Mouse (Mus musculus) heart, adult 11 months (tissue): ENCODE results near the gene Vac14.
"Not testable (repeated sequence)": the region's sequence is repeated elsewhere in the genome, so short reads cannot be mapped to it uniquely, and the experiment has no call there.

Experiments
- DNase-seq: peaks from one replicate; pipeline ENCODE4 v3.0.0; 2022

Vac14 gene

DNA sequence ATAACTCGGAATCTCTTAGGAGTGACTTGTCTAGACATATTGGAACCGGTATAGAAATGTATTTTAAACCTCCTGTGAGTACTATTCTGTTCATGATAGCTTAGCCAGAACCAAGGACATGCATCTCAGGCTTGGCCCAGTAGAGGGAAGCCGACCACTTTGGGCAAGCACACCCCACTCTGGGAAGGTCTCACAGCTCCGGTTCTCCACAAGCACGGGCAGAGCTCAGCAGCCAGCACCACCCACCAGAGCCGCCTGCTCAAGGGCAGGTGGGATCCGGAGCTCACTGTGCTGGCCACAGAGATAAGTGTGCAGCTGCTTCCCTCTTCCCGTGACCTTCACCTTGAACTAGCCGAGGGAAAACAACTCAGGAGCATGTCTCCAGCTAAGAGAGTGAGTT lies 32.5 kb downstream of the Vac14 start:
- no peak for DNase-seq

GRCm38 (mm10) chr8:110651847-110652246 lies 33.5 kb downstream of the Vac14 start:
- DNase-seq, result no peak

GRCm38 (mm10) chr8:110654075-110655060 lies 36.0 kb downstream of the Vac14 start:
- no peak for DNase-seq

DNA sequence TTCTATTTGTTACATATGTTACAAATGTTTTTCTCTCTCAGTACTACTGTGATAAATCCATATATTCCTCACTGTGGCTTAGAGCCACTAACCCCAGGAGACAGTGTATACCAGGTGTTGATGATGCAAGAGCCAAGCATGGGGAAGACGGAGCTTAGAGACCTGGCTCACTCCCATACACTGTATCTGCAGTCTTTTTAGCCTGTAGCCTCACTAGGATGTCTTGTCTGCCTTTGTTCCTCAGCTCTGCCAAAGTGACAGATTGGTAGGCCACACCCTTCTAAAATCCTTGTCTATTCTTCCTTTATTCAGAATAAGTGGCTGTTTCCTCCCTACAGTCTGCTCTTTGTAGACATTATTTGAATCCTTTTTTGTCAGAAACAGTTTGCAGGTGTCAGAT lies 37.4 kb downstream of the Vac14 start:
- DNase-seq, result no peak

- peak; percentile 95 for DNase-seq
Measured at GRCm38 (mm10) chr8:110657661-110658060, 39.3 kb downstream of the Vac14 start.

DNA sequence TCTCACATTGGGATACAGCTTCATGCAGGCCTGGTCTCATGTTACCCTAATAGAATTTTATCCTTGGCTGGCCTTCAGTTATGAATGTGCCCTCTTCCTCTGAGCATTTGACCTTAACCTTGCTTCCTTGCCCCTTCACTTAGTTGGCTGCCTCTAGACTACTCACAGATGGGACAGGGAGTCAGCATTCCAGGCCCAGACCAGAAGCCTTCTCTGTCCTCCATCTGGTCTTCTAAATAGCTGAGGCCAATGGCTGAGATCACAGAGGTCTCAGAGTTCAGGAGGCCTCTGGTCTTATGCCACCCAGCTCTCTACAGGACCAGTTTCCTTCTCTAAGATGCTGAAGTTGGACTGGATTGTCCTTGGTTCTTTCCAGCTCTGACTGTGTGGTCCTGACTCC lies 41.7 kb downstream of the Vac14 start:
- DNase-seq, result peak; percentile 96

- DNase-seq, result no peak
Measured at GRCm38 (mm10) chr8:110662545-110662944, 44.2 kb downstream of the Vac14 start.

- no peak for DNase-seq
Measured at GRCm38 (mm10) chr8:110663015-110663742, 44.8 kb downstream of the Vac14 start.

- DNase-seq, result peak; percentile 91
Measured at GRCm38 (mm10) chr8:110664202-110664896, 46.0 kb downstream of the Vac14 start.

DNA sequence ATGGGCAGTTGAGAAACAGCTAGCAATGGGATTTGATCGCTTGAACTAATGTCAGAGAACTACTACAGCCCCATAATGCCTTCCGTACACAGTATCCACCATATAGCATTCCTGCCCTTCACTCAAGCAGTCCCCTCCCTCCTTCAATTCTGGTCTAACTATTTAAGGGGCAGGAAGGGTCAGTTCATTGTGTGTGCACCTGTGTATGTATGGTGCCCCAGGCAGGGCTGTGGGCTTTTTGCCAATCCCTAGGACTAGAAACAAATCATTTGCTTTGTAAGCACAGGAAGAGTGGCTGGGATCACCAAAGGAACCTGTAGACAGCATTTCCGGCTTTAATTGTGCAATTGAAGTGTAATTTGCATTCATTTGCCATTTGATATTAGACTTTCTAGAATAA lies 46.6 kb downstream of the Vac14 start:
- DNase-seq, result no peak

DNA sequence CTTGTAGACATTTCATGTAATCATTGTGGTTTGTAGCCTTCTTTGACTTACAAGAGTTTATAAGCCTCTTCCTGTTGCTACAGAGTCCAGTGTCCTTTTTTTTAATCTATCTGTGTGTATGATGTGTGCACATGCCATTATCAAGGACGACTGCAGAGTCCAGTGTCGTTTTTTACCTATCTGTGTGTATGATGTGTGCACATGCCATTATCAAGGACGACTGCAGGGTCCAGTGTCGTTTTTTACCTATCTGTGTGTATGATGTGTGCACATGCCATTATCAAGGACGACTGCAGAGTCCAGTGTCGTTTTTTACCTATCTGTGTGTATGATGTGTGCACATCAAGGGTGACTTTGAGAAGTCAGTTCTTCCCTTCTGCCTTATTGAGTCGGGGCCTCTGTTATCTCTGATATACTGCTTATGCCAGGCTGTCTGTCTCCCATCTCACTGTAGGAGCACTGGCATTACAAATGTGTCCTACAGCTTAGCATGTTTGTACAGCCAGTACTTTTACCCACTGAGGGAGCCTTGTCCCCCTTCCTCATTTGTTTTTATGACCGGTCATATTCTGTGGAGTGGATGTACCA lies 49.3 kb downstream of the Vac14 start:
- DNase-seq, result not testable (repeated sequence)

DNA sequence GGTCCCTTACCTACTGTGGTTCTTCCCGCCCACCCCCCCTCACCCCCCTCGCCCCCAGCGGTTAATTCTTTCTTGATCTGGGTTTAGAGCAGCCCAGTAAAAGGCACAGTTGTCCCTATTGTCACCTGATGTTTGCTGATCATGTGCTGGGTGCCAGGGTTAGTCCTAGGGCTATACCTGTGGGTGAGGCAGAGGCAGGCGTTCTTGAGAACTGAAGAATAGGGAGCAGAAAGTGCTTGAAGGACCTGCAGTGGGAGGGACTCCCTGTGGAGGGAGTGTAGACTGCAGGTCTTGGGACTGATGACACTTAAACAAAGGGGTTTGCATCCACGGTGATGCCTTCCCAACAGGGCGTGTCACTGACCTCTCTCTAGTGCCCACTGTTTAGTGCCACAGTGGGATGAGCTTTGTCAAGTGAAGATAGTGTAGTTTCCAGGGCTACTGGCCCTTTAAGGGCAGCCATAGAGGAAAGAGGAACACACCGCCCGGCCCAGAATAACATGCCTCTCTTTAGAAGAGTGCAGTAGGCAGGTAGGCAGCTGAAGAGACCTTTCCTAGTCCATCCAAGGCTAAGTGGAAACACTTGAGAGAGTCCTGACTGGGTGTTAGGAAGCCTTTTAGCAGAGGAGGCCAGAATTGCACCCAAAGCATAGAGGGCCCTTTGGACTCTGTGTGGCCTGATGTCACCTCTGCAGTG lies 51.7 kb downstream of the Vac14 start:
- DNase-seq, result no peak

- peak; percentile 97 for DNase-seq
Measured at GRCm38 (mm10) chr8:110671309-110671708, 52.9 kb downstream of the Vac14 start.

DNA sequence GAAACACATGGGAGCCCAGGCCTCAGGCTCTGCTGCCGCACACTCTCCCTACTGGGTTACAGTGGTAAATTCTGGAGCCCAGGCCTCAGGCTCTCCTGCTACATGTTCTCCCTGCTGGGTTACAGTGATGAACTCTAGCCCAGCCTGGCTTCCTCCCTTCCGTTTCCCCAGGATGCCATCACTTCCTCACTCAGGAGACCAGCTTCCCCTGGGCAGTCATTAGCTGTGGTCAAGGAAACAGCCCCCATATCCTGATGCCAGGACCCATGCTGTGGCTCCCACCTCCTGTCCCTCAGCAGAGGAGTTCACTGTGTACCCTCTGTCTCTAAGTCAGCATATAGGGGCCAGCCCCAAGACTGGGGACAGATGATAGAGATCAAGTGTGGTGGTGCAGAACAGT lies 53.7 kb downstream of the Vac14 start:
- peak; percentile 98 for DNase-seq

DNA sequence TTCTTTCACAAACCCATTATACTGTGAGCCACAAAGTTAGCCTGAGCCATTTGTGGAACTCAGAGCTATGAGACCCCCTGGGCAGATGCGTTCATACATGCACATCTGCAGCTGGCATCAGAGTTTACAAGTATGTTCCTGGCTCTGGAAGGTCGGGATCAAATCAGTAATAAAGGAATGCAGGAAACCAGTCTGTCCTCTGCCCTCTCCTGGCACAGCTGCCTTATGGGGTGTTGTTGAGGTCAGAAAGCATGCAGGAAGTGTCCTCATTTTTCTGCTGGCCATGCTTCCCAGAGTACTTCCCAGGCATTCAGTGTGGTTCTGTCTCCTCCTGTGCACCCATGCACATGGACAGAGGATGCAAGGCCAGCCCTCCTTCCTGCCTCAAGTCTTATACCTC lies 54.8 kb downstream of the Vac14 start:
- DNase-seq, result no peak

- no peak for DNase-seq
Measured at GRCm38 (mm10) chr8:110674589-110674988, 56.2 kb downstream of the Vac14 start.

DNA sequence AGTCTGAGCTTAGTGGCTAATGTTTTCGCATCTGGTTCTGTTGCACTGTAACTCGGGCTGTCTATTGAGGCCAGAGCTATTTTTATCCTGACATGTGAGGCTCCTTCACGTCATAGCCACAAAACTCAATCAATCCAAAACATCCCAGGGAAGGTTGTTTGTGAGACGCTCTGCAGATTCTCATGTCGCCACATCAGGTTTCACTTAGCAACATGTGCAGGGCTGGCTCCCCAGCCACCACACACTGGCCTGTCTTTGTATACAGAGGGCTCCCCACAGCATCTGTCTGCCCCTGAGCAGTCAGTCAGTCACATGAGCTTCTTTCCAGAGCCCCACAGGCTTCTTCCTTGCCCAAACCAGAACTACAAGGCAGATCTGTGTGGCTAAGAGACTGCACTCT lies 58.3 kb downstream of the Vac14 start:
- DNase-seq, result peak; percentile 97

GRCm38 (mm10) chr8:110677174-110677660 lies 58.8 kb downstream of the Vac14 start:
- peak; percentile 94 for DNase-seq

DNA sequence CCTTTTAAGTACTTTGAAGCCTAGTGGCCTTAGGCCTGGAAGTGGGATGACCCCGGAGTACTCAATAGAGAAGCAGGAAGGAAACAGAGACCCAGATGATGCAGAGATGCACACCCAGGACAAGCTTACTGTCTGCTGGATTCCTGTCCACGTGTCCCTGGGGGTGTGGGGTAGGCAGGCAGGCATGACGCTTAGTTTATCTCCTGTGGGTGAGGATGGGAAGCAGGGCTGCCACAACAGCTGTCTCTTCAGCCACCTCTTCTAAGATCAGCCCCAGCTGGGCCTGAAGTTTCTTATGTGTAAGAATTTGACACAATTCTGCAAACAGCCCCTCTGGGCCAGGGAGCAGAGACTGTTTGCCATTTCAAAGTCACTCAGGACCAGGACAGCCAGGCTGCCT lies 60.6 kb downstream of the Vac14 start:
- DNase-seq, result no peak

- peak; percentile 99 for DNase-seq
Measured at GRCm38 (mm10) chr8:110687726-110688125, 69.3 kb downstream of the Vac14 start.

DNA sequence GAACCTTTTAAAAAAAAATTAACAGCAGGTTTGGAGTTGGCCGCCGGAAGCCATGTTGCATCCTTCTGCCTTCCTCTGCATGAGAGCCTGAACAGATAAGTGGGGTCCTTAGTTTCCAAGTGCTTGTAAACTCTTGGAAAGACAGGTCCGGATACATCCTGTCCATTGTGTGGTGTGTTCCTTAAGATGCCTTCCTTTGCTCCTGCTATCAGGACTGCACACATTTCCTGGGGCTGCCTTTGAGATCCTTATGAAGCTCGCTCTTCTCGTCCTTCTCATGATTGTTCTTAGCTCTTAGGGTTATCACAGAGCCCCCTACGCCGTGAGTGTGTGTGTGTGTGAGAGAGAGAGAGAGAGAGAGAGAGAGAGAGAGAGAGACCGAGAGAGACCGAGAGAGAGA lies 71.6 kb downstream of the Vac14 start:
- peak; percentile 92 for DNase-seq

- DNase-seq, result no peak
Measured at GRCm38 (mm10) chr8:110694226-110694625, 75.8 kb downstream of the Vac14 start.
